Mouse (Mus musculus): ENCODE measurements around the gene Gpm6a.
"Not testable (repeated sequence)": the region's sequence is repeated elsewhere in the genome, so short reads cannot be mapped to it uniquely, and the experiment has no call there.

Gpm6a gene

DNA sequence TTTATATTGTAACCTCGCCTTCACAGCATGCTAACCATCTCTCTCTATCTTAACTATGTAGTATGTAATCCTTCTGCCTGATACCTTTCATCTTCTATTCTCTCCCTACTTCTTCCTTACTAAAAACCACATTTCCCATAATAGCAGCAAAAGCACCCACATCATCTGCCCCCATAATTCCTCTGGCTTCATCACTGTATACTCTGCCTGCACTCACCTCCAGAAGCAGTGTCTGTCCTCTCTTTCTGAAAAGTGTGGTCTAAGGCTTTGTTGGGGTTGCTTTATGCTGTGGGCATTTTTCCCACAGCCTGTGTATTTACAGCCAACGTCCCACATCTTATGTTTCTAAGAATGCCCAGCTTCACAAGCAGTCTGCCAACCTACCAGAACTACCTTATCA is 57.6 kb downstream of the Gpm6a start:
- no peak for DNase-seq (ENCODE audit: low spot score in 2 of 2)

DNA sequence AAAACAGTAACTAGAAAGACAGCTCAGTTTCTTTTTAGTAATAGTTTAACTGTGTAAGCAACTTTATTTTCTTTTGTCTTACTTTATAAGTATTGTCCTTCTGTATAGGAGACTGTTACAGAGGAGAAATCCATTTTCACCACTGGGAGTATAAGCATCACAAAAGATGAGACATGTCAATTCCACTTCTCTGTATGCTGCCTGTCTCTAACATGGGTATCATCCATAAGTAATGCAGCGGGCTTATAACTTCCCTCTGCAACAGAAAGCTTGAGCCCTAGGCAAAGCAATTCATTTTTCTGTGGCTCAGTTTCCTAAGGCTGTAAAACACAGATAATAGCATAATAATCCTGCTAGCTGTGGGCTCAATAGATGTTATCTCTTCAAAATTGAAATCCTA is 62.4 kb downstream of the Gpm6a start:
- DNase-seq (ENCODE audit: low spot score in 2 of 2), result no peak

DNA sequence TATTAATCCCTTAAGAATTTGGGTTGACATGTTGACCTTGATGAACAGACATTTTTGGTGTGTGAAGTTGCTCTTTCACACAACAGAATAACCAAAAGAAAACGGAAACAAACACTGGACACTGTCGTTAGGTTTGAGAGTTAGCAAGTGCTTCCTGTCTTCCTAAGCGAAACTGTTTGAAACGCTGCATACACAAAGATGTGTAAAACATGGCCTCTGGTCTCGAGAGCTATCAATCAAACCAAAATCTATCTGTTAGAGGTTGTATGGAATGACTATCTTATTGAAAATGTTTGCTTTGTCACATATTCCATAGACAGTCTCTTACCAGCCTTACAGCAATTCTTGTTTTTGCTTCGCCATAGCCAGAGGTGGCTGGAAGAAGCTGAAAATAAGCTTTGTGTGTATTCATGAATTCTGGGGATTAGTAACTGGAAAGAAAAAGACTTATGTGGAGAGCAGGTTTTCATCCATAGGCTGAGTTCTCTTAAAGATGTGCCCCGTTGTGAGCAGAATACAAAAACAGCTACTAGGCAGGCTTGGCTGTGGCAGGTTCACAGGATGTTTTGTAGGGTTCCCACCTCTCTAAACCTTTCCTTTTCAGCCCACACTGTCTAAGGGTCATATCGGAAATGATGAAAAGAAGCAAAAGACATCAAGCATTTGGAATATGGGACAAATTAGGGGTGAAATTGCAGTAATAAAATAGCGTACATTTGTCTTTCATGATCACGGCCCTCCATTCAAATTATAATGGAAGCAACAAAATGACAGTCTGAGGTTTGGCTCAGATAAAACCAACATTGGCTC is 71.4 kb downstream of the Gpm6a start:
- DNase-seq (ENCODE audit: low spot score in 2 of 2), result no peak

DNA sequence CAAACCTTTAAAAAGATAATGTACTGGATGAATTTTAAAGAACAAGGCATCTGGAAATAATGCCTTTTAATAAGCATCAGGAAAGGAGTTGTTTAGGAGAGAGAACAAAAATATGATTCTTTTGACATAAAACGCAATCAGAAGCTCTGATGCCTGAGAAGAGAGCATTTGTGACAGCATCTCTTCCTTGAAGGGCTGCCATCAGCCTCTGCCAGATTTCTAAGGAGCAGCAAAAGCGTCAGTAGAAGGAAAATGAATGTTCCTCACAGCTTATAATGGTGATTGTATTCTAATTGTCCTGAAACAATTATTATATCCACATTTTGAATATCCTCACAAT is 72.0 kb downstream of the Gpm6a start:
- no peak for DNase-seq (ENCODE audit: low spot score in 2 of 2)

GRCm38 (mm10) chr8:55028371-55028770 is 73.7 kb downstream of the Gpm6a start:
- DNase-seq (ENCODE audit: low spot score in 2 of 2), result no peak

GRCm38 (mm10) chr8:55031099-55031498 is 76.5 kb downstream of the Gpm6a start:
- DNase-seq (ENCODE audit: low spot score in 2 of 2), result no peak

DNA sequence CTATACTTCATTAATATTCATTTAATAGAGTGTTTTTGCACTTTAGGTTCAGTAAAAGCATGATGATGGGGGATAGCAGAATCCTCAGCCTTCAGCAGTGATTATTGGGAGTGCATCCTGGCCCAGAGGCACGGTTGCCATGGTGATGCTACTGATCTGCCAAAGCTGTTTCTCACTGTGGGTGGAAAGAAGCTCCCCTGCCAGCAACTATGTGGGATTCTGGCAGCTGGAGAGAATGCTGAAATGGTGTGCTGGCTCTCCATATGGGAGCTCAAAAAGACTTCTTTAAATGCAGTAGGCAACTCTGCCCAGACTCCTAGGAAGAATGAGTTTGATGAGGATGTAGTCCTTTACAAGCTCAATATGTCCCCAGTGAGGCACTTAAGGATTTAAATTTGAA is 79.7 kb downstream of the Gpm6a start:
- peak; percentile 89 to 96 for DNase-seq (ENCODE audit: low spot score in 2 of 2)

DNA sequence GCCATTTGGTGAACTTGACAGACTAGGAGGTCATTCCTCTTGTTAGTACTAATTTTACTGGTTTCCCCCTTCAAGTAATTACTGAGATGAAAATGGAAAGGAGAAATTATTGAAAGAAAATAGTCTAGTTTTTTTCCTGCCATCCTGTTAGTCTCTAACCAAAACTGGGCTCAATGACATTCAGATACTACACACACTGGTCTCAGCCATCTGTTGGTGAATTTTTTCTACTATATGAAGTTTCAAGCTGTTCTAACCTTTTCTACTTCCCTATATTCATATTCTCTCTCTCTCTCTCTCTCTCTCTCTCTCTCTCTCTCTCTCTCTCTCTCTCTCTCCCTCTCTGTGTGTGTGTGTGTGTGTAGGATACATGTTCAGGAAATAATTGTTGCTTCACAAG is 80.8 kb downstream of the Gpm6a start:
- DNase-seq (ENCODE audit: low spot score in 2 of 2), result no peak

- no peak for DNase-seq (ENCODE audit: low spot score in 2 of 2)
These were observed 88.3 kb downstream of the Gpm6a start for GRCm38 (mm10) chr8:55042955-55043354.

DNA sequence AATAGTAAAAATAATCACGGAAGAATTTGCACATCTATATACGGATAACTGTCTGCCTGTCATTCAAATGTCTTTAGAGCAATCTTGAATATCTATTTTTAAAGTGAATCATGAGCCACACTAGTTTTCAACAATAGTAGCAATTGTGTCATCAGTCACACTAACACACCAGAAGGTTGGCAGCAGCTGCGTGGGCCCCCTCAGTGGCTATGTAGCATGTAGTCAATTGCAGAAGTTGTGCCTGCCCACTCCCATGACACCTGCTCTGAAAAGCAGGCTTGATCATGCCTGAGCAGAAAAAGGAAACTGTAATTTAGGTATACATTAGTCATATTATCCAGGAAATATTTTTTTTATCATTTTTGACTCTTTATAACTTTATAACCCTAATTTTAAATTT is 93.8 kb downstream of the Gpm6a start:
- DNase-seq (ENCODE audit: low spot score in 2 of 2), result peak; percentile 36 to 79

DNA sequence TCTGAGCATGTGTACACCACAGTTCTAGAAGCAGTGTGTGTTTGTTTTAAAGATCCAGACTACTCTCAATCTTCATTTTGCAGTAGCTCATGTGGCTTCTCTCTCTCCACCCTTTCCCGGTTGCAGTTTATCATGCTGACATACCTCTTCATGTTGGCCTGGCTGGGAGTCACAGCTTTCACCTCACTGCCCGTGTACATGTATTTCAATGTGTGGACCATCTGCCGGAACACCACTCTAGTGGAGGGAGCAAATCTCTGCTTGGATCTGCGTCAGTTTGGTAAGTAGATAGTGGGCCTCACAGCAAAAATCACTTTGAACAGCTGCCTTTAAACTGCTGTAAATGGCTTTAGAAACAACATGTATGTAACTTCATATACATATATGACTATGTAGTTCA is 95.3 kb downstream of the Gpm6a start:
- DNase-seq (ENCODE audit: low spot score in 2 of 2), result no peak

- DNase-seq (ENCODE audit: low spot score in 2 of 2), result not testable (repeated sequence)
These were observed 114.2 kb downstream of the Gpm6a start for GRCm38 (mm10) chr8:55068811-55069210.

DNA sequence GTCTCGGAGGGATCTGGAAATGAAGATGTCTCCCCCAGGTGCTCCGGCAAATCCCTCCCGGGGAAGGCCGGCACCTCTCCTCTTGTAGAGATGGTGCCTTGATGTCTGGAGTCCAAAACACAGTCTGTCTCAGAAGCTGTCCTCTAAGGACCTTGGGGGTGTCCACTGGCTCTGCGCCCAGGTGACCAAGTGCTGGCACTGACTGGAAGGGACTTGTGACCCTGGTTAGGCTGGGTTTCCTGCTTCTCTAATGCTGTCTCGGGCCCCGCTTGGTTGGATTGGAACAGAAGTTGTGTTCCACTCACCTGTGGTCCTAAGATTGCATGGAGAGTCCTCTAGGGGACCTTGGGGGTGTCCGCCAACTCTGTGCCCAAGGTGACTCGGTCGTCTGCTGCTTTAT is 118.8 kb downstream of the Gpm6a start:
- no peak for DNase-seq (ENCODE audit: low spot score in 2 of 2)

- DNase-seq (ENCODE audit: low spot score in 2 of 2), result no peak
These were observed 147.6 kb downstream of the Gpm6a start for GRCm38 (mm10) chr8:55102195-55102594.

GRCm38 (mm10) chr8:55103065-55103464 is 148.4 kb downstream of the Gpm6a start:
- no peak for DNase-seq (ENCODE audit: low spot score in 2 of 2)

GRCm38 (mm10) chr8:55103891-55104481 is 149.3 kb downstream of the Gpm6a start:
- DNase-seq (ENCODE audit: low spot score in 2 of 2), result no peak

Measured in frontal cortex, postnatal 36 days (tissue).